ENCODE assay signal across 12 mouse cellular contexts in genomic region chr2:155590876-155591275, GRCm38 (mm10). TPM values are rescaled to one million over a fixed set of nuclear protein-coding genes. Genes with fewer than 3 reads are reported as not detected.
DNase-seq lines count a peak whose midpoint lies in the region; ATAC-seq and TF ChIP-seq lines count a peak whose summit lies in the region.
"Had no signal": no experiment of that assay in that cellular context is flagged by ENCODE, and none has a peak within 500 bp of the region (broad histone marks: within the 10 kb centered on the region; RNA-seq: fewer than 3 reads in every experiment).

No protein-coding gene starts in this region.

- TF ChIP-seq CTCF in heart, adult 2 months (IDR thresholded peaks at IDR 0.05): no peak
- no peak for TF ChIP-seq CTCF in lung, adult 2 months (IDR thresholded peaks at IDR 0.05; ENCODE audit: insufficient read depth, low read length)

- H3K9me3 ChIP-seq in heart, embryonic 10.5 days: no peaks in the 10 kb centered on the region
- H3K9me3 ChIP-seq in ES-E14 (ENCODE audit: control insufficient read depth, insufficient read depth, low read depth, low read length): no peaks in the 10 kb centered on the region
- no peaks in the 10 kb centered on the region for H3K9me3 ChIP-seq in liver, embryonic 13.5 days (replicated peaks)

- ATAC-seq in liver, embryonic 13.5 days (ENCODE audit: low read depth): peak; percentile 35
- ATAC-seq: hindbrain, postnatal 0 days had no signal

- 88% methylated on average over 2 of the region's 2 CpGs for WGBS in heart, embryonic 10.5 days
- WGBS in heart, adult 2 months: 97% methylated on average over 2 of the region's 2 CpGs
- 89% methylated on average over 2 of the region's 2 CpGs for WGBS in liver, embryonic 13.5 days (ENCODE audit: insufficient replicate concordance)
- 80% methylated on average over 2 of the region's 2 CpGs for WGBS in lung, adult 2 months

- H3K27me3 ChIP-seq in heart, embryonic 10.5 days (ENCODE audit: insufficient read depth, poor library complexity, severe bottlenecking): no peaks in the 10 kb centered on the region
- H3K27me3 ChIP-seq in heart, adult 2 months (ENCODE audit: control insufficient read depth, insufficient read depth, low read length): no peaks in the 10 kb centered on the region
- H3K27me3 ChIP-seq in liver, embryonic 13.5 days: no peaks in the 10 kb centered on the region

- peaks cover 14% of the 10 kb centered on the region for H3K4me1 ChIP-seq in heart, embryonic 10.5 days
- H3K4me1 ChIP-seq in heart, adult 2 months (ENCODE audit: control insufficient read depth, insufficient read depth, low read length): peaks cover 5% of the 10 kb centered on the region
- H3K4me1 ChIP-seq in ES-E14 (ENCODE audit: control insufficient read depth in 2 of 2, insufficient read depth in 2 of 2, low read length in 2 of 2, poor library complexity in 1 of 2): peaks cover 8 to 12% of the 10 kb centered on the region in 2 experiments
- H3K4me1 ChIP-seq in liver, embryonic 13.5 days (replicated peaks): peaks cover 70% of the 10 kb centered on the region
- H3K4me1 ChIP-seq in lung, adult 2 months (ENCODE audit: control insufficient read depth, insufficient read depth, low read length): peaks cover 6% of the 10 kb centered on the region

- no peak overlapping the region for H3K9ac ChIP-seq in heart, adult 2 months (ENCODE audit: low read depth, low read length)
- no peak overlapping the region for H3K9ac ChIP-seq in ES-E14 (ENCODE audit: insufficient read depth, low read depth, low read length, poor library complexity, severe bottlenecking)
- peak overlapping the region; percentile 88 for H3K9ac ChIP-seq in liver, embryonic 13.5 days

- H3K79me2 ChIP-seq in heart, adult 2 months (replicated peaks; ENCODE audit: control insufficient read depth, insufficient read depth, low read length): no peaks in the 10 kb centered on the region

- no peak overlapping the region for H3K4me3 ChIP-seq in heart, embryonic 10.5 days
- H3K4me3 ChIP-seq in heart, adult 2 months: no peak overlapping the region
- no peak overlapping the region for H3K4me3 ChIP-seq in ES-E14 (ENCODE audit: insufficient read depth in 1 of 2, low read depth in 1 of 2, low read length in 2 of 2, poor library complexity in 1 of 2, severe bottlenecking in 1 of 2)
- H3K4me3 ChIP-seq in liver, embryonic 13.5 days (replicated peaks): peak overlapping the region; percentile 81
- H3K4me3 ChIP-seq in lung, adult 2 months (replicated peaks; ENCODE audit: extremely low read depth, low read depth, low read length): no peak overlapping the region

- TF ChIP-seq POLR2A in heart, adult 2 months (IDR thresholded peaks at IDR 0.05; ENCODE audit: insufficient read depth, low read depth, low read length): no peak
- TF ChIP-seq POLR2A in lung, adult 2 months (IDR thresholded peaks at IDR 0.05; ENCODE audit: borderline replicate concordance, extremely low read depth, low read depth, low read length): no peak

- in situ Hi-C loops in ES-E14 (cut with MboI; ENCODE audit: low sequenced_read_pairs in 2 of 2, unreplicated experiment in 2 of 2): no loop called here

- H3K27ac ChIP-seq in heart, embryonic 10.5 days: 0 out of 2 replicates have a peak overlapping the region, but pooled peaks have one; percentile 93
- no peak overlapping the region for H3K27ac ChIP-seq in heart, adult 2 months
- 0 out of 2 replicates have a peak overlapping the region, but pooled peaks have one; percentile 61 for H3K27ac ChIP-seq in ES-E14 (ENCODE audit: insufficient read depth, low read depth, low read length, poor library complexity, severe bottlenecking)
- H3K27ac ChIP-seq in liver, embryonic 13.5 days: peak overlapping the region; percentile 87

- intact Hi-C loops in heart, adult 2 months (cut with DNase I): no loop called here

- no peak for TF ChIP-seq EP300 in heart, adult 2 months (IDR thresholded peaks at IDR 0.05; ENCODE audit: insufficient read depth, low read depth, low read length)

- H3K36me3 ChIP-seq in heart, embryonic 10.5 days: no peaks in the 10 kb centered on the region
- H3K36me3 ChIP-seq in heart, adult 2 months (ENCODE audit: control insufficient read depth, insufficient read depth, low read length): no peaks in the 10 kb centered on the region
- H3K36me3 ChIP-seq in ES-E14 (ENCODE audit: control insufficient read depth, insufficient read depth, low read length, poor library complexity, severe bottlenecking): no peaks in the 10 kb centered on the region
- peaks cover 27% of the 10 kb centered on the region for H3K36me3 ChIP-seq in liver, embryonic 13.5 days

- peak overlapping the region; percentile 89 for H3K4me2 ChIP-seq in liver, embryonic 13.5 days

- DNase-seq in heart, embryonic 10.5 days (ENCODE audit: low spot score): no peak
- DNase-seq in heart, adult 2 months: no peak
- DNase-seq in ES-E14 (ENCODE audit: low read depth, low spot score): no peak
- peak; percentile 60 to 65 for DNase-seq in kidney, adult 8-10 months
- no peak for DNase-seq in liver, embryonic 13.5 days
- no peak for DNase-seq in layer of hippocampus, adult 9-11 months
- no peak for DNase-seq in lung, adult 2 months
- DNase-seq in lung, postnatal 25 days (ENCODE audit: low spot score): no peak
- DNase-seq: B cell, adult 2 months; thymus, adult 2 months had no signal

TF ChIP-seq in ES-E14, 5 proteins besides CTCF, POLR2A, EP300 and RAD21:
- TF ChIP-seq CHD2 (IDR thresholded peaks at IDR 0.05; ENCODE audit: low read depth, low read length) (no peak), ZNF384 (IDR thresholded peaks at IDR 0.05; ENCODE audit: low read depth, low read length) (no peak), ZC3H11A (IDR thresholded peaks at IDR 0.05; ENCODE audit: borderline replicate concordance, low read depth, low read length) (no peak), HCFC1 (IDR thresholded peaks at IDR 0.05; ENCODE audit: borderline replicate concordance, insufficient read depth, low read length) (no peak), MAFK (IDR thresholded peaks at IDR 0.05; ENCODE audit: insufficient read depth, low read depth, low read length) (no peak)
TF ChIP-seq in ES-E14: peak in this region for 0.

RNA-seq across cellular contexts. Expression of gene Gss, which starts 1.7 kb away (rescaled TPM):
- 24.2 and 29.1 TPM in 2 replicates for polyA plus RNA-seq in heart, embryonic 10.5 days (2016; fragmentation: Nextera tagmentation; extraction: Ambion mirVana)
- 10 to 100 TPM; 13.0 to 14.0 TPM for total RNA-seq in heart, adult 2 months (2021)
- 14.0 and 15.3 TPM in 2 replicates for polyA plus RNA-seq in heart, adult 2 months (2012; rRNA removed)
- 17.8 and 27.8 TPM in 2 replicates for total RNA-seq in ES-E14 (2012; rRNA removed)
- polyA plus RNA-seq in liver, embryonic 13.5 days (2015; fragmentation: Nextera tagmentation; extraction: Ambion mirVana): 67.3 and 68.2 TPM in 2 replicates
- 32.7 and 35.4 TPM in 2 replicates for polyA plus RNA-seq in lung, adult 2 months (2012; rRNA removed)

RNA-seq across cellular contexts. Expression of gene Myh7b, which starts 20.1 kb away (rescaled TPM):
- 12.4 and 15.7 TPM in 2 replicates for polyA plus RNA-seq in heart, embryonic 10.5 days (2016; fragmentation: Nextera tagmentation; extraction: Ambion mirVana)
- total RNA-seq in heart, adult 2 months (2021): 10 to 100 TPM; 28.6 to 43.2 TPM
- 38.2 and 41.6 TPM in 2 replicates for polyA plus RNA-seq in heart, adult 2 months (2012; rRNA removed)
- total RNA-seq in ES-E14 (2012; rRNA removed): 5.4 and 8.0 TPM in 2 replicates
- 2.2 TPM in 2 replicates for polyA plus RNA-seq in liver, embryonic 13.5 days (2015; fragmentation: Nextera tagmentation; extraction: Ambion mirVana)
- 0.07 TPM in 1 of 2 replicates, not detected in the other for polyA plus RNA-seq in lung, adult 2 months (2012; rRNA removed)
- polyA plus RNA-seq: macrophage had no signal

Comparison
In these comparisons a context has a peak if more than half of its experiments do, and no peak if none do; other contexts are left out.
1. DNase-seq: peak in kidney, adult 8-10 months (2 of 2); none in heart, embryonic 10.5 days (single experiment), heart, adult 2 months (0 of 2), ES-E14 (single experiment), liver, embryonic 13.5 days (single experiment), layer of hippocampus, adult 9-11 months (single experiment), lung, adult 2 months (single experiment) and lung, postnatal 25 days (single experiment).